Mouse (Mus musculus): Measurements from ENCODE around the gene Sh2d6. TPM values are rescaled to one million over a fixed set of nuclear protein-coding genes. Genes with fewer than 3 reads are reported as not detected.
"Not testable (repeated sequence)": the region's sequence is repeated elsewhere in the genome, so short reads cannot be mapped to it uniquely, and the experiment has no call there.

Gene Sh2d6
- total RNA-seq, 4 experiments from 2014 or later, result 0.59 to 1.7 (median 1.2) TPM

DNA sequence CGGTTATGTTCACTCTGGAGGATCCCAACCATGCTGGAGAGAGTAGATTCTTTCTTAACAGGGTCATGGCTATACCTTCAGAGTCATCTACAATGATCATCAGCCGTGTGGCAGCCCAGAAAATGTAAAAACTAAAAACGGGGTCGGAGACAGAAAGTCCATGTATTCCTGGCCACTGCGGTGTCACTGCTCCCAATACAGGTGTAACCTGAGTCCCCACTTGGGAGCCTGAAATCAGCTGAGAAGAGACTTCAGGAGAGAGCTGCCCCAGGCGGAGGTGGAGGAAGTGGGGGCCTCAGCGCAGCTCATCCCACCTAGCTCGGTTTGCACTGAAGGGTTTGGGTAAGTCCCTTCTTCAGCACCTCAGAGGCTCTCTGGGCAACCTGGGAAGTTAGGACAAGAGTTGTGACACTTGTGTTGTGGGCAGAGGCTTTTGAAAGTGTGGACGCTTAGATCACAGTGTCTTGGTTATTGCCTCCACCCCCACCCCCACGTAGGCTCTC is 16.5 kb upstream of the Sh2d6 start:
- DNase-seq (ENCODE audit: low spot score in 2 of 2), result no peak

GRCm38 (mm10) chr6:72535165-72535564 is 13.7 kb upstream of the Sh2d6 start:
- peak in 1 of 2 experiments; percentile 74 for DNase-seq (ENCODE audit: low spot score in 2 of 2)

GRCm38 (mm10) chr6:72534035-72534809 is 12.7 kb upstream of the Sh2d6 start:
- DNase-seq (ENCODE audit: low spot score in 2 of 2), result no peak

GRCm38 (mm10) chr6:72533555-72533954 is 12.0 kb upstream of the Sh2d6 start:
- DNase-seq (ENCODE audit: low spot score in 2 of 2), result not testable (repeated sequence)

GRCm38 (mm10) chr6:72532580-72532979 is 11.1 kb upstream of the Sh2d6 start:
- peak in 1 of 2 experiments; percentile 64 for DNase-seq (ENCODE audit: low spot score in 2 of 2)

DNA sequence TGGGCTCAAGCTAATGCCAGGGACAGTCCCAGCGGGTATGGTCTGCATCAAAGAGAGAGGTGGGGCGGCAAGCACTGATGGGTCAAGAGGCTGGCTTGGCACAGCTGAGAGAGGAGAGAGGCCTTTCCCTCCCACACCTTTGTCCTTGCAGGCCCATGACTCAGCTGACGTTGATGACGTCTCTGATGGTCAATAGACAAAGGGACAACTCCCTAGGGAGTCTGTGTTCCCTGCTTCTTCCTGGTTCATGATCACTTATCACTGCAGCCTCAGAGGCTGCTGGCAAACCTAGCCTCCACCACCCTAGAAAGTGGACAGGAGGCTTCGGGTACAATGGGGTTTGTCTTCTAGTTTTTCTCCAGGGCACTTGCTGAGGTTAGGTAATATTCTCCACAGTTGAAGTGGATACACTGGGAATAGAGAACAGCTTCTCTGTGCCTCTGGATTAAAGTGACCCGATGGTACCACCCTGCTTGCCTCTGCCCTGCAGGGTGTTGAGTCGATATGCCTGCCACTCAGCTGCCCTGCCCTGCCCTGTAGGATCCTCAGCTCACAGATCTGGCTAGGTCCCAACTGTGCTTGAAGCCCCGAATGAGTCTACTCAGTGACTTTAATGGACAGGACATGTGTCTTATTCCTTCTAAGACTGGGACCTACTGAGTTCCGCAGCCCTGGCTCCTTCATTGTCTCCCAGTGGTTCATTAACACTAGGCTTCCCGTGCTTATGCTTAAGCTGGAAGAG is 7.1 kb upstream of the Sh2d6 start:
- DNase-seq (ENCODE audit: low spot score in 2 of 2), result no peak

DNA sequence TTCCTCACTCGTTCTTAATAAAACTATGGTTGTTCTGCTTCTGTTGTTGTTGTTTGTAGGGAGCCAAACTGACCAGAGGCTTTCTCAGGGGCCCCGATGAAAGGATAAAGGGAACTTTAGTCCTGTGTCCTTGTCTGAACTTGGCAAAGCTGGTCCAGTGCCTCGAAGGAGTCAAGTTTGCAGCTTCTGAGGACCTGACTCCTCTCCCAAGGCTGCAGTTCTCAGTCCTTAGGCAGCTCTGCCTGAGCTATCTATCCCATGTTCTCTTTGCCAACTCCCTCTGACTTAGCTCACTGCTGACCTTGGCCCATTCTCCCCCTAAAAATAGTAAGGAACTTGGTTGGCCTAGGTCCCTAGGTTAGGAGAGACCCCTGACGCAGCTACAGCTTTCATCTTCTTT is 5.6 kb upstream of the Sh2d6 start:
- no peak for DNase-seq (ENCODE audit: low spot score in 2 of 2)

DNA sequence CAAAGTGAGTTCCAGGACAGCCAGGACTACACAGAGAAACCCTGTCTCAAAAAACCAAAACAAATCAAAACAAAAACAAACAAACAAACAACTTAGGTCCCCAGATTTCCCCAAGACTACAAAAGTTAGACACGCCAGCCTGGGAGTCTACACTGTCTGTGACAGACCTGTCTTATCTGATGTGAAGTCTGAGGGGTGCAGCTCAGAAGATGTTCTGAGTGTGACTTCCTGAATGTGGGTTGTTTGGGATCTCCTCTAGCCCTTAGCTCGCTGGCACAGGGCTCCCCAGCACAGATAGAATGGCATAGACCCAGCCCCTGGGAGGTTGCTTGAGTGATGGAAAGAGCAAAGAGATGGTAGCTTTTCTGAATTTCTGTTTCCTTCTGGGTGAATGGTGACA is 2.7 kb upstream of the Sh2d6 start:
- no peak for DNase-seq (ENCODE audit: low spot score in 2 of 2)

DNA sequence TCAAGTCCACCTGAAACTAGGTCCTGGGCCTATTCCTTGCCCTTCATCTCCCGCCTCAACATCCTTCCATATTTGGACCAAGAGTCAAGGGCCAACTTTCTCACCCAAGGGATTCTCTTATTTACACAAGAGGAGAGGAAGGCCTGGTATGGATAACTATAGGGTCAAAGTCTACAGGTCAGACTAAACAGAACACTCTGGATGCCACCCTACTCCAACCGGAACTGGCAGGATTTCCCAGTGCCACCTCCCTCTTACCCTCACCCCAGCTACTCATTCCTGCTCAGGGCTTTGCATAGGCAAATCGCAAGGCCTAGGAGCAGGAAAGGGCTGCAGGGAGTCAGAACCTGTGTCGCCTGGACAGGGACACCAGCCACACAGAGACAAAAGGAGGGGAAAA is 1.7 kb upstream of the Sh2d6 start:
- no peak for DNase-seq (ENCODE audit: low spot score in 2 of 2)

- DNase-seq (ENCODE audit: low spot score in 2 of 2), result no peak
Measured at GRCm38 (mm10) chr6:72522288-72522687, 781 bp upstream of the Sh2d6 start.

DNA sequence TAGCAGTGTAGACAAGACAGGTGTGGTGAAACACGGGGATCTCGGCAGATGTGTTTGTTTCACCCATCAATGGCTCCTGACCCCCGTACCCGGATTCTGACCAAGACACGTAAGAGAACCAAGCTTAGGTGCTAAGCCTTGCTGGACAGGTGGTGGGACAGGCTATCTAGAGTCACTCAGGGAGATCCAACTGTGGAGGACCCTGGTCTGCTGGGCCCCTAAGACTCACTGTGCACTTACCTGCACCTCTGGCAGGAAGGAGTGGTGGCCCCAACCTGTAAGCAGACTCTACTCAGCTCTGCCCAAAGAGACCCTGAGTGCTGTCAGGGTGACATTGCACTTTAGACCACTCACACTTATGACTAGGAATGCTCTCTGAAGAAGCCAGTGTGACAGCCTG is 603 bp downstream of the Sh2d6 start:
- DNase-seq (ENCODE audit: low spot score in 2 of 2), result no peak

DNA sequence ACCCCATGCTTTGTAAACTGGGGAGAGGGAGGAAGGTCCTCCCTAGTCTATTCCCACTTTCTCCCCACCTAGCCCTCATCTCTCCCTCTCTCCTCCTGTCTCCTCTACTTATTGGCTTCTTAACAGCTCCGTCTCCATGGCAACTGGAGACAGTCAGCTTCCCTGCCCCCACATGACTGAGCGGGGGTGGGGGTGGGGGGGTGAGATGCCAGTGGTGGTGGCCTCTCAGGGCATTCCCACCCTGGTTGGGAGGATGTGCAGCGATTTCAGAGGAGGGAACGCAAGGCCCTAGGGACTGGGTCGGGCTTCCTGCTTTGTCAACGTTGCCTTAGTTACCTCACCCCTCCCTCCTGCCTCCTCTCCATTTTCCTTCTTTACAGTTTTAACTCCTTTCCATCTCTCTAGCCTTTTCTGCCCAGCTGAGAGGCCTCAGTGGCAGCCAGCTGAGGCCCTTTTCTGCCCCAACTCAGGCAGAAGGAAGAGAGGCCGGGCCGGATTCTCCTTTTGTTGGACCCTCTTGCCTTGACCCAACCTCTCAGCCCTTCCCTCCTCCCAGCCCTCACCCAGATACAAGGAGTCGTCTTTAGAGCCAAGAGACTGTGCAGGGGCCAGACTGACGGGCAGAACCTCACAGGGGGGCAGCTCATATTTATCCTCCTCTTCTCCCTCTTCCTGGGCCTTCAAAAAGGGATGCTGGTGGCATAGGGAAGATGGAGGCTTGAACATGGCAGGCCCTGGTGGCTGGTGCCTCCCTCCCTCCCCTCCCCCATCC is 1.4 kb downstream of the Sh2d6 start:
- no peak for DNase-seq (ENCODE audit: low spot score in 2 of 2)

GRCm38 (mm10) chr6:72519303-72519702 is 2.2 kb downstream of the Sh2d6 start:
- DNase-seq (ENCODE audit: low spot score in 2 of 2), result no peak

- DNase-seq (ENCODE audit: low spot score in 2 of 2), result no peak
Measured at GRCm38 (mm10) chr6:72518842-72519241, 2.7 kb downstream of the Sh2d6 start.

GRCm38 (mm10) chr6:72515644-72516043 is 5.9 kb downstream of the Sh2d6 start:
- no peak for DNase-seq (ENCODE audit: low spot score in 2 of 2)

DNA sequence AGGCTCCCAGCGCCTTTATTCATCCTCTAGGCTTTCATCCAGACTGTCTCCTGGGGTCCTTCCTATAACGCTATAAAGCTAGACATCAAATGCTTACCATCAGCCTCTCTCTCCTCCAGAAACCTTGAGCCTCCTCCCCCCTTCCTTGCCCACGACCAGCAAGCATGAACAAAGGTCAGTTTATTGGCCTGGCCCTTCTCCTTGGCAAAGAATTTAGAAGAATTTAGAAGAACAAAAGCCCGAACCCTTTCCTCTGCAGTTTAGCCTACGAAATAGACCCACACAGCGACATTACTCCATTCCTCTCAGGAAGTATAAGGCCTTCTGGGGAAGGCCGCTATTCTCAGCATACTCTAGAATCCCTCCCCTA is 8.5 kb downstream of the Sh2d6 start:
- DNase-seq (ENCODE audit: low spot score in 2 of 2), result no peak

GRCm38 (mm10) chr6:72512386-72513070 is 9.0 kb downstream of the Sh2d6 start:
- DNase-seq (ENCODE audit: low spot score in 2 of 2), result peak; percentile 82 to 91

GRCm38 (mm10) chr6:72510686-72511421 is 10.7 kb downstream of the Sh2d6 start:
- DNase-seq (ENCODE audit: low spot score in 2 of 2), result no peak

DNA sequence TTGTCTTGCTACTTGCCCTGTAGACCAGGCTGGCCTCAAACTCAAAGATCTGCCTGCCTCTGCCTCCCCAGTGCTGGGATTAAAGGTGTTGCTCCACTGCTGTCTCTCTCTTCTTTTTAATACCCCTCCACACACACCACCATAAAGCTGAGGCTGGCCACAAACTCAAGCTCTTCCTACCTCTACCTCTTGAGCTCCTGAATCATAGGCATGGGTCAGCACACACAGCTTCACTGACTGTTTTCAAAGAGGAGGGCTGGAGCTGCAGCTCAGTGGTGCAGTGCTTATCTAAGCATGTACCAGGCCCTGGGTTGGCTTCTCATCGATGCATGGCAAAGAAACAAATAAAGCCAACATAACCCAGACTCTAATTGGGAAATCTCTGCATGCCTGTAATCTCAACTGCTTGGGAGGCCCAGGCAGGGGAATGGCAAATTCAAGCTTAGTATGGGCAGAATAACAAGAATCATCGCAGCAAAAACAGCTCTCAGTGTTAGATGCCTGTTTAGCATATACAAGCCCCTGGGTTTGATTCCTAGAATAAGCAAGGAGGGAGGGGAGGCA is 11.6 kb downstream of the Sh2d6 start:
- DNase-seq (ENCODE audit: low spot score in 2 of 2), result no peak

GRCm38 (mm10) chr6:72508596-72508995 is 12.9 kb downstream of the Sh2d6 start:
- no peak for DNase-seq (ENCODE audit: low spot score in 2 of 2)

Data from left cerebral cortex, adult 8-10 months (tissue).